Mouse (Mus musculus) activated CD4-positive, CD25-positive, alpha-beta regulatory T cell (primary cell): ENCODE results near the gene Raet1e. TPM values are rescaled to one million over a fixed set of nuclear protein-coding genes. Genes with fewer than 3 reads are reported as not detected.

Source experiments
- polyA plus RNA-seq, 2 experiments: library from polyadenylated mRNA; unstranded; fragments of 100-300 nt; shearing (Covaris generic); gene quantifications; one replicate each; pipeline ENCODE4 v1.2.1; 2017

Raet1e gene
- polyA plus RNA-seq: under 1 TPM; 0.45 TPM

DNA sequence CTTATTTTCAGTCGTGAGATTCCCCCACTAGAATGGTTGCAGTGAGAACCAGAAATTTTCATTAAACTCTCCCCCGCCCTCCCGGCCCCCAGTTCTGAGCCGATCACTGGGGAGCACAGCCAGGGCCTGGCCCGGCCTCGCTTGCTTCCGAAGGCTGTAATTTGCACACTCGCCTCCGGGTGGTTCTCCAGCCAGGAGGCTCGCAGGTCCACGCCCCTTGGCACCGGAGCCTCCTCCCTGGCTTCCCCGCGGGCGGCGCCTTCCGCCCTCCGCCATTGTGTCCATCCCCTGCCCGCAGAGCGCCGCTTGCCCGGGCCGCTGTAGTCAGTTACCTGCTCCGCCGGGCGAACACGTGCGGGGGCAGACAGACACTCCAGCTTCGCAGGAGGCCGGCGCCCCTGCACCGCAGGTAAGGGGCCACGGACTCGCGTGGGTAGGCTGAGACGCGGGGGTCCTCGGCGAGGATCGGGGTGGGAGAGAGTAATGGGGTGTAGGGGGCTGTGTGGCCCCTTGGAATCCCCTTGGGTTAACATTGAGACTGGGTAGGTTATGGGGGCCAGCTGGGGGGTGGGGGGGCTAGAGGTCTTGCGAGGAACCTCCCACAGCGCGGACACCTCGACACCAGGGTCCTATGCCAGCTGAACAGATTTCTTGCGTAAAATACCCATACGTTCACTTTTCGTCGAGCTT is at the start of gene Raet1e, which contains the start of gene H60b:
Raet1e (plus strand) TSS at position 260 of the 690 bp plus-strand sequence.
H60b (plus strand) TSS at position 277 of the 690 bp plus-strand sequence.

DNA sequence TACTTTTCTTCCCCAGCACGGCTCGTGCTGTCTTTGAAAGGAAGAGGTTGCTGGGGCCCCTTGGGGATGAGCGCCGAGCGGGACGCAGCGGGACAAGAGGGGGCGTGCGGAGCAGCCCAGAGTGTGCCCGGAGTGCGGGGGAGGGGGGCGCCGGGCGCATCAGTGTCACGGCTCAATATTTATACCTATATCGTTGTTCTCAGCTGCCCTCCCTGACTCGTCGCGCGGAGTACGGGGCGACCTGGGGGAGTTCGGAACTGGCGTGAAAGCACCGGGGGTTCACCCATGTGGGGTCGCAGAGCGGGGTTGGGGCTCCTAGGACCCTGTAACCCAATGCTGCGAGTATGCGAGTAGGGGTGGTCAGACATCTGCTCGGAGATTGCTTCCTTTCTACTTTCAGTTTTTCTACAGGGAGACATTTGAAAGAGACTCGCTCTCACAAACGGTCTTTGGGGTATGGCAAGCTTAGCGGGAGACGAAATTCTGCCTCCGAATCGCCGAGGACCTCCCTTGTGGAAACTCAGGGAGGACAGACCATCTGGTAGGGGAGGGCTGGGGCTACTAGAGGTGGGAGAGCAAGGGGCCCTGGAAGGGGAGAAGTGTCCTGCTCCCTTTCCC is 9.2 kb upstream of the Raet1e start, which contains the start of gene E030030I06Rik:
E030030I06Rik (minus strand) TSS at position 198 of the 618 bp plus-strand sequence.

DNA sequence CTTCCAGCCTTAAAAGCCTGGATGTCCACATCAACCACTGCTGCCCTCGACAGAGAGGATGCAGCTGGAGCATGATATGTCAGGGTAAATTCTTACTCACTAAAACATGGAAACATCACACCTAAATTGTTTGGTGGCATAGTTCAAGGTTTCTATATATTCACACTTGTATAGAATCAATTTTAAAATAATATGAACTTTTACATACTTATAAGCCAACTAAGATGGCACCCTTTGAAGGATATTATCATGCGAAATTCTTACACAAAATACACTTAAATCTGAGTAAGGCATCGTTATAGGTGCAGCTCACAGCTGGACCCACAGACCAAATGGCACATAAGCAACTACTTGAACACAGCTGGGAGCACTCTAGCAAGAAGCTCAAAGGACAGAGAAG is 201.9 kb downstream of the Raet1e start, which contains the start of gene Raet1d:
Raet1d (plus strand) TSS at position 301 of the 400 bp plus-strand sequence.

Other genes with a start within 250 kb of the Raet1e start
- gene 4930444G20Rik, start 90.5 kb upstream of the Raet1e start, polyA plus RNA-seq: not detected
- 10 to 100 TPM; 16.0 to 18.6 TPM for gene E030030I06Rik, start 9.3 kb upstream of the Raet1e start, polyA plus RNA-seq
- 1 to 10 TPM; 4.6 to 6.9 TPM for gene H60b, start within 50 bp of the Raet1e start, polyA plus RNA-seq
- gene Raet1d, start 202.0 kb downstream of the Raet1e start, polyA plus RNA-seq: under 1 TPM; 0.33 to 0.60 TPM